Mouse (Mus musculus) adrenal gland, adult 2 months (tissue): ENCODE data around the gene Tmem109. TPM values are rescaled to one million over a fixed set of nuclear protein-coding genes. Genes with fewer than 3 reads are reported as not detected.

Source experiments
- DNase-seq: peaks from one replicate; pipeline ENCODE4 v3.0.0; 2021
- long read RNA-seq: library from polyadenylated mRNA; stranded (forward); transcript quantifications from one replicate; pipeline ENCODE4 v2.0.0, GENCODE M21; 2021
- polyA plus RNA-seq: library from polyadenylated mRNA; depleted of rRNA; stranded (reverse); fragments of >200 nt; gene quantifications from 2 replicates; pipeline ENCODE4 v1.2.3, GENCODE M21; 2012; rRNA removed
- total RNA-seq, 2 experiments: library from RNA; stranded (reverse); gene quantifications; 2 replicates each; pipeline ENCODE4 v1.2.3; 2021

Tmem109 gene
- total RNA-seq: 100 to 1,000 TPM; 149 to 202 TPM
- polyA plus RNA-seq: 240 and 306 TPM in 2 replicates
- long read RNA-seq, transcript Tmem109-205 (3 exons, 615 nt): minor isoform, 7 of 209 reads
- long read RNA-seq, transcript Tmem109-201 (4 exons, 2,188 nt): major isoform, 180 of 209 reads
- long read RNA-seq, partial matches to known transcripts: 3 of 209 reads
- long read RNA-seq, other reads (novel, unspliced or antisense): 19 of 209 reads

DNA sequence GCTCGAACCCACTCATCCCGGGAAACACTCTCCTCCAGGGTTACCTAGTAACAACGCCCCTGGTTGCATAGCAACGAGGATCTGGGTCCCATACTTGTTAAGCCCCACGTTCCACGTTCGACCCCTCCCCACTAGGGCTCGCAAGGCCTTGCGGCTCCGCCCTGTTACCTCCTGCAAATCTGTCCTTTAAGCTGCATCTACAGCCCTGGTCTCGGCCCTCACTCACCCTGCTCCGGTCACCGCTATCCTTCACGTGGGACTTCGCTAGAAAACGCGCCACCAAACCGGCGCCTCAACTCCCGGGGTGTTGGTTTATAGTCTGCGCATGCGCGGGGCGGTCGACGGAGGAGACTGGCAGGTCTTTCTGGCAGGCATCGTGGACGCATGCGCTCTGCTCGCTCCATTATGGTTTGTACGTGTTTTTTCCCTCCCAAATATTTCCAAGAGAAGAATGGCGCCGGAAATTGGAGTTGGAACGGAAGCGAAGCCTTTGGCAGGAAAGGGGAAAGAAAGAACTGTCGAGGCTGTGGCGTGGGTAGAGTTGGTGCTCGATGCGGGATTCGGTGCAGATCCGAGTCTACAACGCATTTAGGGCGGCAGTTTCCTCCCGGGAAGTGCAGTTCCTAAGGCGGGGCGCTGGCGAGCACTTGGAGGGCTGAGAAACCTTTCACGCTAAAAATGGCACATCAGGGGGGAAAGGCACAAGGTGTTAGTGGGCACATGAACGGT, at the start of gene Tmem109:
Gene Tmem109 (minus strand): TSS at position 576 of the 729 bp plus-strand sequence.
- peak; percentile 94 for DNase-seq

DNA sequence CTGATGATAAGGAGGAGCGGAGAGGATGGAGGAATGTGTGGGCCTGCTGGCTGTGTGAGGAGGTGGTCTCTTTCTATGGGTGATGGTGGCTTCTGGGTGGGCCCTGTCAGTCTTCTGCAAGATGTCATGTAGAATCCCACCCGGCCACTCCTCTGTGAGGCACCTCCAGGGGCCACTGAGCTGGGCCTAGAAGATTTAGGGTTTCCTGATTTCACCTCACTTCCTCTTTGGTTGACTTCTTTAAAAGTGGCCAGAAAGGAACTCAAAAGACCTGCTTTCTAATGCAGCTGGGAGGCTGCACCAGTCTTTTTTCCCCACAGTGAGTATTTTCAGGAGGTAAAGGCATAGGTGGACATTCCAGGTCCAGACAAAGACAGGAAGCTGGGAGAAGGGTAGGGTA, 48.8 kb upstream of the Tmem109 start:
- DNase-seq: no peak

GRCm38 (mm10) chr19:10926666-10927065, 44.9 kb upstream of the Tmem109 start:
- DNase-seq: no peak

GRCm38 (mm10) chr19:10926123-10926621, 44.4 kb upstream of the Tmem109 start:
- DNase-seq: no peak

- peak; percentile 21 for DNase-seq
These were observed 42.4 kb upstream of the Tmem109 start for GRCm38 (mm10) chr19:10924220-10924619.

- no peak for DNase-seq
These were observed 39.3 kb upstream of the Tmem109 start for GRCm38 (mm10) chr19:10921058-10921457.

DNA sequence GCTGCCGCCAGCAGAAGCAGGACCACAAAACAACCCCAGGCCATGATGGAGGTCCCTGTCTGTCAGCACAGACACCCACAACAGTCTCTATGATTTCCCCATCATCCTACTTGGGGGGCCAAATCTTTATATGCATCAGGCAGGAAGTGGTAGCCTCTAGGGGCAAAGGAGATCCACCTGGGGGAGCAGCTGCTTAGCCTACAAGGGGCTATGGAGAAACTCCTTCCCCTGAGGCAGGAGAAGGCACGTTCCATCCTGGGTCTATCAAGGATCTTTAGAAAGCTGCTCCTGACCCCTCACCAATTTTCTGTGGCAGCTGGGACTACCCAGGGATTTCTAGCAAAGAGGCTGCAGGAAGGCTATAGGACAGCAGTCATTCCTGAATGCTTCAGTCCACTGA, 38.7 kb upstream of the Tmem109 start, which contains the start of gene Zp1:
Gene Zp1 (minus strand): TSS at position 101 of the 400 bp plus-strand sequence.
- no peak for DNase-seq

- DNase-seq: no peak
These were observed 36.7 kb upstream of the Tmem109 start for GRCm38 (mm10) chr19:10918321-10918991.

- DNase-seq: no peak
These were observed 34.7 kb upstream of the Tmem109 start for GRCm38 (mm10) chr19:10916506-10916905.

DNA sequence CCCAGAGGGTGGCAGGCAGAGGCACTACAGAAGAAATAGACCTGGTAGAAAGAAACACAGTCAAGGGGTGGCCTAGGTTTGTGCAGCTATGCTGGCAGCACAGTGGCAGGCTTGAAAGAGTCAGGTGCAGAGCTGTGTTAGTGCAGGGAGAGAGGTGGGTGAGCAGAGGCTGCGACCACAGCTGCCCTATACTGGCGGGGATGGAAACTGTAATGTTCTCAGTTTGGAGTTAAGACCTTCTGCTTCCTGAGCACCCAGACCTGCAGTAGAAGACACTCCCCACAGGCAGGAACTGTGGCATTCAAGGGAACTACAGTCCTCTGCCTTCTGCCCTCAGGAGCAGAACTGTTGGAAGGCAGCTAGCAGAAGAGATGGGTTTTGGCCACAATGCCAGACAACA, 33.1 kb upstream of the Tmem109 start:
- no peak for DNase-seq

- DNase-seq: no peak
These were observed 32.5 kb upstream of the Tmem109 start for GRCm38 (mm10) chr19:10914291-10914690.

DNA sequence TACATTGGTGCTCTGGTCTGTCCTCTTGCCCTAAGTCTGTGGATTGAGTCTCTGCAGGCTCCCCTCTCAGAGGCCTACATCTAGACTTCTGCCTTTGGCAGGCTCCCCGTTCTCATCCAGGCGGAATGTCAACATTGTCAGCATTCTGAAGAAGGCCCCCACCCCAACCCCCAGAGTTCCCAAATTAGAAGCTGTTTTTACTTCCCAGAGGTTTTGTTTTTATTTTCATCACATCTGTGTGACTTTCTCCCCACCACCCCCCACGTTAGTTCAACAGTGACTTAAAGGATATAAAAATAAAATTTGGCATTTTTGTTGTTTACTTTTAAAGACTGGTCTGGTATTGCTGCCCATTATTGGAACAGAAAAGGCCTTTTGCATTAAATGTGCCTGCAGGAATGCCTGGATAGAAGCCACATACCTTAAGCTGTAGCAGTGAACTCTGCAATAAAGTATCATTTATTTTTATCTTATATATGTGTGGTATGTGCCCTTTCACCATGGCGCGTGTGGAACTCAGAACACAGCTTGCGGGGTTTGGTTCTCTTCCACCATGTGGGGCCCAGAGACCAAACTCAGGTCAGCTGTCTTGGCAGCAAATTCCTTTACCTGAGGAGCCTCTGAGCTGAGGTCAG, 27.4 kb upstream of the Tmem109 start:
- DNase-seq: no peak

DNA sequence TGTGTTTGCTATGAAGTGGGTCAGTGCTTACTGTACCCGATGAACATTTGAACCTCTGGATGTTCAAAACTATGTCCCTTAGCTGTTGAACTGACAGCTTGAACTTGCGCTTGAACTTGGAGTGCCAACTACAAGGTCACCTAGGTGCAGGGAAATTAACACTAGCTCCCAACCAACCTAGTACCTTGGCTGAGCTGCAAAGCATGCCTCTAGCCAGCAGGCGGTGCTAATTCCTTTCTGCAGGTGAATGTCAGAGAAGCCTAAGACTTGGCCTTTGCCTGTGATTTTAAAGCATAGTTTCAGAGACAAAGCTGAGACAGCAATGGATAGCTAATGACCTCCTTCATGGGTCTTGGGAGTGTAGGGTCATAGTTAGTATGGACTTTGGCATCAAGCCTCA, 26.1 kb upstream of the Tmem109 start:
- DNase-seq: peak; percentile 52

- no peak for DNase-seq
These were observed 23.9 kb upstream of the Tmem109 start for GRCm38 (mm10) chr19:10905728-10906000.

DNA sequence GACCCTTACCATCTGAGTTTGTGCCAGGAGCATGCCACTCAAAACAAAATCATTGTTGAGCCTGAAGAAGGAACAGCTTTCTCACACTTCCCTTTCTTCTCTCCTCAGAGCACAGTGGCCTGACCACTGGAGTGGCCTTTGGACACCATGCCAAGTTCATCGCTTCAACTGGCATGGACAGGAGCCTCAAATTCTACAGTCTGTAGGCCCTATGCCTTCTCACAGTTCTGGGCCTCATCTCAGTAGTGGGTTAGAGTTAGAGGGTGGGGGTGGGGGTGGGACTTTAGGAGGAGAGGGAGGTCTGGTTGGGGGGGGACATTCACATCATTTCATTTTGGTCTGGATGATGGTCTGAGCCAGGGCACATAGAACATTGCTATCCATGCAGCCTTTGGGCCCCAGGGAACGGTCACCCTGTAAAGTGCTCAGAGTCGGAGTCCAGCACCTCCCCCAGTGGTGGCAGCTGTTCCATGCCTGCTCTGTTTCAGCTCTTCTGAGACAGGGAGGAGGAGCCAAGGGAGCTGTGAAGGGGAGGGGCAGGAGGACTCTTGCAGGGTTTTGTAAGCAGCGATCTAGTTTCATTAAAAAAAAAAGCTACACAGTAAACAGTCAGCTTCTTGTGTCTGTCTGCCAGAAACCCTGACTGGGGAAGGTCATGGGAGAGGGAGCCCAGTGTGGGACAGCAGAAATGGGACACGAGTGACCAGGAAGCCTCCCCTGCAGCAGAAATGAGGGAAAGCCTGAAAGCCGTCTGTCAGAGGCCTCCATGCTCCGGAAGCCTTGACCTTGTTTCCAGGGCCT, 23.3 kb upstream of the Tmem109 start:
- DNase-seq: peak; percentile 91

- no peak for DNase-seq
These were observed 22.7 kb upstream of the Tmem109 start for GRCm38 (mm10) chr19:10904512-10904911.

DNA sequence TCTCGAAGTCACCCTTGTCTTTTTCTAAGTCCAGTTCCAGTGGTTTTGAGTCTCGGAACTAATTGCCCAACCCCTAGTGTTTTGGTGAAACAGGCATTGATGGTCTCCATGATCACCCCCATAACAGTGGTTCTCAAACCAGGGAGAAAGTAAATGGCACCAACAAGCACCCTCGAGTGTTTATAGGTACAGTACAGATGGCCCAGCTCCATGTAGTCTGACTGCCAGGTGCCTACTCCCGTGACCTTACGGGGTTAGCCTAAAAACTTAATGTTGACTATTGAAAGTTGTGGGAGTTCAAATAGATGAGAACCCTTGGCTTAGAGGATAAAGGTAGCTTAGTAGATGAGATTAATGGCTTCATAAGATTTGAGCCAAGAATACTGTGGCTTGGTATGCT, 19.2 kb upstream of the Tmem109 start:
- no peak for DNase-seq

GRCm38 (mm10) chr19:10900315-10900714, 18.5 kb upstream of the Tmem109 start:
- DNase-seq: no peak

DNA sequence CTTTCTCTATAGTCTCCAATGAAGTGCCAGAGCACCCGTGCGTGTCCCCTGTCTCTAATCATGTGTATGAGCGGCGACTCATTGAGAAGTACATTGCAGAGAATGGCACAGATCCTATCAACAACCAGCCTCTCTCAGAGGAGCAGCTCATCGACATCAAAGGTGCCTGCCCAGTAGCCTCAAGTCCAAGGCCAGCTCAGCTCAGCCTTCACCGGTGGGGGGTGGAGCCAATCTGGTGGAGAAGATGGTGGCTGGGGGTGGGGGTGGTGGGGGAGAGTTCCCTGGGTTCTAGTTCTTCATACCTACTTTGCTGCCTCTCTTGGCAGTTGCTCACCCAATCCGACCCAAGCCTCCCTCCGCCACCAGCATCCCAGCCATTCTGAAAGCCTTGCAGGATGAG, 15.7 kb upstream of the Tmem109 start:
- DNase-seq: peak; percentile 64

DNA sequence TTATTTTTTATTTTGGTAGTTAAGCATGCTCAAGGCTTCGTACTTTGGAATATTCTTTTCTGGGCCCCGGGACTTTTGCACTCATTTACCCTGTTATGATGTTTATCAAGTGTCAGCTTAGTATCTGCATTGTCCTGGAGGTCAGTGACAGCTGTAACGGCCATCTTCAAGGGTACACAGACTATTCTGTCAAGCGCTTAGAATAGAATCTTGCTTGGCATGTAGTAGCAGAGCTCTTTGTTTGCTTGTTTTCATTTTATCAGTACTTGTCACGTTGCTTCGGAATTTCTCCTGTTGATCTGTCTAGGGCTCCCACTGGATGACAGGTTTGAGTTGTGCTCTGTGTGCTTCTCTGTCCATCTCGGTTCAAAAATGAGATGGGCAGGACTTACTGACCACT, 15.0 kb upstream of the Tmem109 start:
- DNase-seq: no peak

GRCm38 (mm10) chr19:10895708-10896107, 13.9 kb upstream of the Tmem109 start:
- peak; percentile 70 for DNase-seq

- peak; percentile 98 for DNase-seq
These were observed 13.3 kb upstream of the Tmem109 start, which contains the start of gene Prpf19 for GRCm38 (mm10) chr19:10895016-10895528. Prpf19 (plus strand) TSS chr19:10895231.
